Mouse (Mus musculus) bone marrow, adult 2 months (tissue): ENCODE measurements around the gene Txndc16. TPM values are rescaled to one million over a fixed set of nuclear protein-coding genes. Genes with fewer than 3 reads are reported as not detected.
A peak's percentile ranks its signal among the peaks of the same experiment; 100 is the strongest.

ENCODE experiments used
- H3K27ac ChIP-seq: fragments of 200-500 bp; 2 replicates; pipeline ENCODE4 v1.5.1; 2012; ENCODE audit warnings: low read depth, mild to moderate bottlenecking, control low read depth, inconsistent platforms, low read length; ENCODE audit not compliant: control insufficient read depth, poor library complexity, insufficient read depth
- H3K4me1 ChIP-seq: fragments of 200-500 bp; 2 replicates; pipeline ENCODE4 v1.6.1; 2011; ENCODE audit warnings: low read length; ENCODE audit not compliant: control insufficient read depth, insufficient read depth
- H3K4me3 ChIP-seq: fragments of 200-500 bp; replicated peaks from 2 replicates; pipeline ENCODE3; 2011; ENCODE audit warnings: mild to moderate bottlenecking, low read depth, low read length, control low read depth; ENCODE audit not compliant: control insufficient read depth
- CTCF ChIP-seq: fragments of 200-500 bp; IDR thresholded peaks from 2 replicates; pipeline ENCODE4 v1.5.1; 2011; ENCODE audit warnings: low read length, control low read depth; ENCODE audit not compliant: control insufficient read depth, insufficient read depth
- POLR2A ChIP-seq: fragments of 200-500 bp; IDR thresholded peaks from 2 replicates; pipeline ENCODE4 v1.6.1; 2011; ENCODE audit warnings: low read depth, mild to moderate bottlenecking, control low read depth, low read length, borderline replicate concordance; ENCODE audit not compliant: control insufficient read depth
- WGBS: fragments of 180-500 bp; shearing (Covaris S2); methylation state at CpG from one replicate; pipeline ENCODE4 v1.1.7; 2018; 5-methylcytosine and 5-hydroxymethylcytosine counted together
- polyA plus RNA-seq: library from polyadenylated mRNA; stranded (reverse); fragments of >200 nt; gene quantifications from 2 replicates; pipeline ENCODE4 v1.2.4, GENCODE M21; 2011; ENCODE audit warnings: low replicate concordance; ENCODE audit not compliant: missing spikeins, insufficient read depth, insufficient read length

The Txndc16 gene
- polyA plus RNA-seq, 1 experiment, result 9.1 TPM

DNA sequence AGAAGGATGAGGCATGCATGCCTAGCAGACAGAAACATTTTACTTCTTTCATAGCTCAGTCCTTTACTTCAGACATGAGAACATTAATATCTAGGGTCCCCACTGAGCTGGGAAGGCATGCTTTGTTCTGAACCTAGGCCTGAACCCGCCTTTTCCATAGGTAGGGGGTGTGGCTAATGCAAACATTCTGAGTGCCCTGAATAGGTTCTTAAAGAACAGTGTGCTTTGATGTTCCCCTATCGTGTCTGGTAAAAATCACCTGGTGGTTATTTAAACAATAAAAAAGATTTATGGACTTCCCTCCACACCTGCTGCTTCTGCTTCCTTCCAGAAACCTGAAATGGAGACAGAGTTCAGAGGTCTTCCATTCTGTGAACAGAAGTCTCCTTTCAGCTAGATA is 40.9 kb downstream of the Txndc16 start:
- Histone ChIP-seq H3K4me1 (peaks cover 9% of the 10 kb centered on the region; the same call in 1 of the 2 replicates), H3K27ac (no peak overlapping the region; the same call in 1 of the 2 replicates), H3K4me3 (no peak overlapping the region)
- WGBS, result 54% methylated on average over 2 of the region's 2 CpGs
- TF ChIP-seq POLR2A (no peak), CTCF (no peak)

DNA sequence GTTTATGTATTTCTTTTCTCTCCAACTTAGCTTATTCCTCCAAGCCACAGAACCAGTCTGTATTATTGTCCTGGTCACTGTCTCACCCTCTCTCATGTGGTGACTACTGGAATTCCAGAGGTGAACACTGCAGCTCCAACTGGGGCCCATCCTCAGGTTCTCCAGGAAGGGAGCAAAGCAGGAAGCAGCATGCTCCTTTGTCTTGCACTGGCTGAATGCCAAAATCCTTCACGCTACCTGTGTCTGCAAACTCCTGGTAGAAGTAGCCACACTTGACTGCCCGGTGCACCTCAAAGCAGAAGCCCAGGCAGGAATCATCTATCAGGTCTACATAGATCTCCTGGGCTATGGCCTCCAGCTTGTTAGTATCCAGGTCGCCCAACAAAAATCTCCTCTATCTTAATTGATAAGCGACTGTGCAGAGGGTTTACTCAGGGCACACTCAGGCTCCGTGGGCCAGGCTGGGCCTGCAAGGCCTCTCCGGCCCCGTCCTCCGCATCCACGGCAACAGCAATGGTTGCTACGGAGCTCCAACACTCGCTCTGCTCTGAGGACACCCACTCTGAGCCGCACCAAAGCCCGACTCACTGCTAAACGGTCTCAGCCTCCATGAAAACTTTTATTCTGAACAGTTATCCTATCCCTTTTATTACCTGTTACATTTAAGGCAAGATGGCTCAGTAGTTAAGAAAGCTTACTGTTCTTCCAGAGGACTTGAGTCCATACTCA is 45.0 kb downstream of the Txndc16 start:
- H3K4me3 ChIP-seq, result no peak overlapping the region
- TF ChIP-seq CTCF (no peak), POLR2A (no peak)
- no peak overlapping the region for H3K27ac ChIP-seq
- H3K4me1 ChIP-seq, result peaks cover 5% of the 10 kb centered on the region; the same call in 1 of the 2 replicates
- 86% methylated on average over 14 of the region's 14 CpGs for WGBS

DNA sequence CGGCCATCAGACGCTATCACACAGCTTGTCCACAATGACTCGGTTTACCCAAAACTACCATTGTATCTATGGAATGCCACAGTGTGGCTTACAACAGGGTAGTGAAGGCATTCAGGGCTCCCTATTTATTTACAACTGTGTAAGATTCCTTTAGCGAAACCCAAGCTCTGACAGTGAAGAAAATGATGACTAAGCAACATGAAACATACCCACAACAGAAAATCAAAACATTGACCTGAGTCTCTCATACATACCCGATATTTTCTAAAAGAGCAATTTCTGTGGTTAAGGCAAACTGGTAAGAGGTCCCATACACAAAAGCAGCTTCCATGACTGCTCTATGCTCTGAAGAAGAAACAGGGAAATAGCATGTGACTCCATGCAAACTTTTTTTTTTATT is 47.9 kb downstream of the Txndc16 start:
- no peaks in the 10 kb centered on the region for H3K4me1 ChIP-seq
- no peak for TF ChIP-seq CTCF
- H3K4me3 ChIP-seq, result no peak overlapping the region
- WGBS, result 87% methylated on average over 5 of the region's 5 CpGs
- no peak overlapping the region for H3K27ac ChIP-seq

DNA sequence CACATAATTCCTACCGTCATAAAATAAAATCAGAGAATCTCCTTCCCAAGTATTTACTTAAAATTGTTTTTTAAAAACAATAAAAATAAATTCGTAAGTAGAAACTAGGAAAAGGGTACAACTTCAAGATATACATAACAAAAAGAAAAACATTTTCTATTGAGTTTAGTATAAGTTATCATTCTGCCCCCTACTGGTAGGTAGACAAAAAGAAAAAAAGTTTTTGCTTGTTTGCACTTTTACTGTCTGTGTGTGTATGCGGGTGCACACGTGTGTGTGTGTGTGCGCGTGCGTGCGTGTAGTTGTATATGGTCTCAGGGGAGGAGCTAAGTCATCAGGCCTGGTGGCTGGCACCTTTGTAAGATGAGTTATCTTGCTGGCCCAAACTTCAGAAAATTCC is 52.8 kb downstream of the Txndc16 start:
- no peak overlapping the region for H3K27ac ChIP-seq
- 81% methylated on average over 8 of the region's 8 CpGs for WGBS
- H3K4me3 ChIP-seq, result no peak overlapping the region
- H3K4me1 ChIP-seq, result no peaks in the 10 kb centered on the region; the same call in 1 of the 2 replicates
- TF ChIP-seq POLR2A (no peak), CTCF (peak; percentile 1; the same call in 1 of the 2 replicates)

DNA sequence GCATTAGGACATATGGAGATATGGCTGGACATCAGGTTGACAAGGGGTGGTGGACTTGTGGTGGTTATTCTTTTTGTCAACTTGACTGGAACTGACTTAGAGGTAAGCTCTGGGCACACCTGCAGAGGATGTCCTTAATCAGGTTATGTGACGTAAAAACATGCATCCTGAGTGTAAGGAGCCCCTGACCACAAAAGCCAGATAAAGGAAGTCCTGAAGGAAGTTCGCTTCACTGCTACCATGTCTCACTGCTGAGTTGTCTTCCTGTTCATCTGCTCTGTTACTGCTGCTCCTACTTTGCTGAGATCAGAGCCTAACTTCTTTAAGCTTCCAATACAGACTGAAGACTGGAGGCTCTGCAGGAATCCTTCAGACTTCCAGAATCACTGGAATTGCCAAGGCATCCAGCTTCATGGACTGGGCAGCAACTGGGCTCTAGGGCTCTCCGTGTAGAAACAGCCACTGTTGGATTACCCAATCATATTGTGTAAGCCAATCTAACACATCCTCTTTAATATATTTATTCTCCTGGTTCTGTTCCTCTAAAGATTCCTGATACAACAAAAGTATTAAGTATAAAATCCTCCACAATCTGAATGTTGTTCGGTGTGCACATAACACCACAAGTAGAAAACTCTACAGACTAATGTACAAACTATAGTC is 64.5 kb downstream of the Txndc16 start:
- 12% methylated on average over 4 of the region's 4 CpGs for WGBS
- peak overlapping the region; percentile 27 for H3K4me3 ChIP-seq
- H3K4me1 ChIP-seq, result no peaks in the 10 kb centered on the region; the same call in 1 of the 2 replicates
- peak overlapping the region; percentile 87 for H3K27ac ChIP-seq
- TF ChIP-seq CTCF, result no peak
- TF ChIP-seq POLR2A, result no peak

DNA sequence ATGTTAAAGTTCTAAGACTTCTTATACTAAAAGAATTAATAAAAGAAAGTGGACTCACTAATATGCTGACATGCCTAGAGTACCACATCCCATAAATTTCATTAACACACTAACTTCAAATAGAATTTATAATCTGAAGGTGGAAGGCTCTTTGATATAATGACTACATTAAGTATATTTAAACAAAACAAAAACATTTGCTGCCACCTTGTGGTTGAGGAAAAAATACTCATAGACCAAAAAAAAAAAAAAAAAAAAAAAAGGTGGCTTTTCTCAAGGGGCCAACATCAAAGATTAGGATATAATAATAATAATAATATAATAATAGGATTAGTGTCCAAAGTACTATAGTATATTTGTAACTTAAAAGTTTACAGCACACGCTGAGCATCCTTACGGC is 66.9 kb downstream of the Txndc16 start:
- Histone ChIP-seq H3K4me3 (no peak overlapping the region), H3K27ac (no peak overlapping the region), H3K4me1 (no peaks in the 10 kb centered on the region; the same call in 1 of the 2 replicates)
- no peak for TF ChIP-seq POLR2A
- TF ChIP-seq CTCF, result no peak
- 88% methylated on average over 2 of the region's 2 CpGs for whole genome bisulfite sequencing

DNA sequence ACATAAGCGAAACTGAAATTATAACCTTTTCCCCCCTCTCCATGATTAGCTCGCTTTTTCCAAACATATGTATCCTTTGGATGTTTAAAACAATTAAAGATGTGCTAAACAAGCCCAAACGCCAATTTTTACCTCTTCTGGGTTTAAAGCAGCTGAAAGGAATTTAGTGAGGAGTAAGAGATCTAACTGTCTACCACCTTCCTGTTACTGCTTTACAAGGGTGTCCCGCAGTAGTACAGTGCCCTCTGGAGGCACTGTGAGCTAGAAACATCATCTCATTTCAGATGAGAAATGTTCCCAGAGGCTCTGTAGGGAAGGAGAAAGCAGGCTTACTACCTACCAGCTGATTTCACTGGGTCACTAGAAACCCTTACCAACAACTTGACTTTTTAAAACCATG is 77.6 kb downstream of the Txndc16 start:
- 51% methylated on average over 4 of the region's 4 CpGs for WGBS
- Histone ChIP-seq H3K27ac (no peak overlapping the region), H3K4me3 (no peak overlapping the region), H3K4me1 (no peaks in the 10 kb centered on the region)
- TF ChIP-seq POLR2A (no peak), CTCF (peak; percentile 46)

DNA sequence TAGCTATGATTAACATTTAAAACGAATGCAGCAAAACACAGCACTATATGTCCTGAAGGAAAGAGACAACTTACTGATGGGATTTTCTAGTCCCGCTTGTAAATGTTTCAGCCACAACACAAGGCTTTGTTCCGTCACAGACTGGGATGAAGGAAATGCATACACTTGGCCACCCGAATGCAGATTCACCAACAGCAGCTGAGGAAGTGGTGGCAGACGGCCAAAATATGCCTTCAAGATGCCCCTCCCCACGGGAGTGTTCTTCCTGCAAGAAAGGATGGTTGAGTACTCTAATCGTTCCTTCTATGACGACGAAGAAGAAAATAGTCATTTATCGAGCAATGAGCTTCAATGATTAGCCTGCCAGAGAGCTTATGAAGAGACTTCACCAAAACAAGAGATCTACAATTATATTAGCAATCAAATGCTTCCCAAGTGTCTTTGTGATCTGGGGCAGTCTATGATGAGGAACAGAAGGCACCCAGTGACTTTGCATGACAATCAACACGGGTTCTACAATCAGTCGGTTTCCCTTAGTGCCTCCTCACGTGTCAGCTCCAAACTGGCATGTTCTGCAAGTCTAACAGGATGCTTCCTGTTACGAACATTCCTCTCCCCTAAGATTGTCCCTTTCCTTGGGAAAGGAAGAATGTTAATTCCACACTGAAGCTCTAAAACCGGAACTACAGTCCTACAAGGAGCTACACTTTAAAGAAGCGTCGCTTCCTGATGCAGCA is 79.6 kb downstream of the Txndc16 start:
- Histone ChIP-seq H3K27ac (no peak overlapping the region), H3K4me1 (no peaks in the 10 kb centered on the region), H3K4me3 (no peak overlapping the region)
- TF ChIP-seq POLR2A, result no peak
- no peak for TF ChIP-seq CTCF
- 59% methylated on average over 17 of the region's 17 CpGs for WGBS
